Mouse (Mus musculus): ENCODE data around the gene Abcc5. TPM values are rescaled to one million over a fixed set of nuclear protein-coding genes. Genes with fewer than 3 reads are reported as not detected.

Gene Abcc5
- polyA plus RNA-seq, 1 experiment from 2014 or later = 154 TPM

Other genes with a start within 250 kb of the Abcc5 start
- 5.1 and 5.6 TPM in 2 replicates for gene Map6d1, start 185.0 kb downstream of the Abcc5 start, polyA plus RNA-seq (2014; fragmentation: Nextera tagmentation; extraction: Ambion mirVana)
- 78.2 and 79.7 TPM in 2 replicates for gene Parl, start 124.0 kb downstream of the Abcc5 start, polyA plus RNA-seq (2014; fragmentation: Nextera tagmentation; extraction: Ambion mirVana)
- not detected in 2 replicates for gene Cyp2ab1, start 101.0 kb downstream of the Abcc5 start, polyA plus RNA-seq (2014; fragmentation: Nextera tagmentation; extraction: Ambion mirVana)
- 65.8 and 97.4 TPM in 2 replicates for gene Eif2b5, start 72.4 kb upstream of the Abcc5 start, polyA plus RNA-seq (2014; fragmentation: Nextera tagmentation; extraction: Ambion mirVana)
- gene Dvl3, start 90.6 kb upstream of the Abcc5 start, polyA plus RNA-seq (2014; fragmentation: Nextera tagmentation; extraction: Ambion mirVana) = 35.8 and 40.2 TPM in 2 replicates
- gene Ap2m1, start 109.1 kb upstream of the Abcc5 start, polyA plus RNA-seq (2014; fragmentation: Nextera tagmentation; extraction: Ambion mirVana) = 1,285 and 1,320 TPM in 2 replicates
- 69.6 and 79.9 TPM in 2 replicates for gene Abcf3, start 122.2 kb upstream of the Abcc5 start, polyA plus RNA-seq (2014; fragmentation: Nextera tagmentation; extraction: Ambion mirVana)
- 12.1 and 15.8 TPM in 2 replicates for gene Vwa5b2, start 163.1 kb upstream of the Abcc5 start, polyA plus RNA-seq (2014; fragmentation: Nextera tagmentation; extraction: Ambion mirVana)
- gene Eef1akmt4, start 185.2 kb upstream of the Abcc5 start, polyA plus RNA-seq (2014; fragmentation: Nextera tagmentation; extraction: Ambion mirVana) = 10.5 and 12.0 TPM in 2 replicates
- gene Gm49333, start 185.2 kb upstream of the Abcc5 start, polyA plus RNA-seq (2014; fragmentation: Nextera tagmentation; extraction: Ambion mirVana) = not detected in 2 replicates
- gene Alg3, start 185.3 kb upstream of the Abcc5 start, polyA plus RNA-seq (2014; fragmentation: Nextera tagmentation; extraction: Ambion mirVana) = 43.4 and 46.3 TPM in 2 replicates
- gene Camk2n2, start 194.9 kb upstream of the Abcc5 start, polyA plus RNA-seq (2014; fragmentation: Nextera tagmentation; extraction: Ambion mirVana) = 35.6 and 54.4 TPM in 2 replicates
- 8.5 and 11.9 TPM in 2 replicates for gene Ece2, start 203.4 kb upstream of the Abcc5 start, polyA plus RNA-seq (2014; fragmentation: Nextera tagmentation; extraction: Ambion mirVana)
- gene Psmd2, start 225.3 kb upstream of the Abcc5 start, polyA plus RNA-seq (2014; fragmentation: Nextera tagmentation; extraction: Ambion mirVana) = 277 and 366 TPM in 2 replicates
- gene Eif4g1, start 241.9 kb upstream of the Abcc5 start, polyA plus RNA-seq (2014; fragmentation: Nextera tagmentation; extraction: Ambion mirVana) = 117 and 123 TPM in 2 replicates